13 mouse cellular contexts compared by ENCODE assay signal in the genomic region with DNA sequence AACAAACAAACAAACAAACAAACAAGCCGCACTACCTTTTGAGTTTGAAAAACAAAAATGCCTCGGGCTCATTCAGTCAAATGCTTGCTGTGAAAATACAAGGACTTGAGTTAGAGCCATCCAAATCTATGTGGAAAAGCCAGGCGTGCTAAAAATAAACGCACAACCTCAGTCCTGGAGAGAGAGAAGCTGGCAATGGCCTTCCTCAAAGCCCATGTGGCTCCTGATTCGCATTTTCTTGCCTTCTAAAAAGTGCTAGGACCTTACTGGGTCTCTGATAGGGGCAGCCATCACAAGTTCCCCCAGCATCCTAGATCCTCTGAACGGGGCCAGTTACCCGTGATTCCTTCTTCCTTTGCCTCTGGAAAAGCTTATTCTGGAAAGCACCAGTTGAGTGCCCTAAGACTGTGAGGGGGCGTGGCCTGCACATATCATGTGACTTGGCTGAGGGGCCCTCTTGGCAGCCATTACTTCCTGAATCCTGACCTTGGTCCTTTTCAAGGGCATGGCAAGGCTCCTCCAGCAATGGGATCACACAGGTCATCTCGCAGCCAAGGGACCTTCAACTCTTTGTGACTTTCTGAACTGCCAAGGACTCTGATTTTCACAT. TPM values are rescaled to one million over a fixed set of nuclear protein-coding genes. Genes with fewer than 3 reads are reported as not detected.
A peak's percentile ranks its signal among the peaks of the same experiment; 100 is the strongest.
DNase-seq lines count a peak whose midpoint lies in the region; ATAC-seq lines count a peak whose summit lies in the region.
"Had no signal": no experiment of that assay in that cellular context is flagged by ENCODE, and none has a peak within 500 bp of the region (broad histone marks: within the 10 kb centered on the region; RNA-seq: fewer than 3 reads in every experiment).

No protein-coding gene starts in this region.

- intact Hi-C loops in heart, postnatal 36 days (cut with DNase I) = loop anchor here (5.0 kb wide), 2 partner anchors 119 to 239 kb away; no protein-coding TSS in a partner anchor

- DNase-seq in heart, adult 11 months = peak; percentile 92
- DNase-seq in heart, postnatal 36 days = no peak
- DNase-seq in adrenal gland, postnatal 10 days = peak; percentile 75
- peak; percentile 26 to 31 for DNase-seq in kidney, postnatal 4 days
- DNase-seq in ovary, postnatal 14 days (ENCODE audit: low spot score) = no peak
- no peak for DNase-seq in urinary bladder, postnatal 14 days (ENCODE audit: low spot score)
- DNase-seq: left cerebral cortex, postnatal 4 days; right cerebral cortex, adult 18-20 months had no signal

- H3K36me3 ChIP-seq in heart, embryonic 11.5 days (ENCODE audit: control insufficient read depth, insufficient read depth, low read length) = no peaks in the 10 kb centered on the region
- H3K36me3 ChIP-seq in hindbrain, embryonic 13.5 days = no peaks in the 10 kb centered on the region
- H3K36me3 ChIP-seq: embryonic facial prominence, embryonic 13.5 days; intestine, embryonic 15.5 days; stomach, embryonic 15.5 days had no signal

- H3K27ac ChIP-seq in heart, embryonic 11.5 days (ENCODE audit: low read depth, low read length) = peak overlapping the region; percentile 70
- no peak overlapping the region for H3K27ac ChIP-seq in hindbrain, embryonic 13.5 days
- H3K27ac ChIP-seq: embryonic facial prominence, embryonic 13.5 days; intestine, embryonic 15.5 days; stomach, embryonic 15.5 days had no signal

- 74% methylated on average over 9 of the region's 9 CpGs for WGBS in heart, embryonic 11.5 days (ENCODE audit: insufficient replicate concordance)
- WGBS in hindbrain, embryonic 13.5 days = 90% methylated on average over 9 of the region's 9 CpGs

- H3K4me3 ChIP-seq in heart, embryonic 11.5 days (ENCODE audit: low read depth, low read length) = no peak overlapping the region
- no peak overlapping the region for H3K4me3 ChIP-seq in hindbrain, embryonic 13.5 days
- H3K4me3 ChIP-seq: embryonic facial prominence, embryonic 13.5 days; intestine, embryonic 15.5 days; stomach, embryonic 15.5 days had no signal

- H3K4me2 ChIP-seq in heart, embryonic 11.5 days = no peak overlapping the region
- H3K4me2 ChIP-seq in hindbrain, embryonic 13.5 days = no peak overlapping the region
- H3K4me2 ChIP-seq: embryonic facial prominence, embryonic 13.5 days; intestine, embryonic 15.5 days; stomach, embryonic 15.5 days had no signal

- no peak overlapping the region for H3K9ac ChIP-seq in heart, embryonic 11.5 days (ENCODE audit: low read depth, low read length)
- no peak overlapping the region for H3K9ac ChIP-seq in hindbrain, embryonic 13.5 days
- H3K9ac ChIP-seq: embryonic facial prominence, embryonic 13.5 days; intestine, embryonic 15.5 days; stomach, embryonic 15.5 days had no signal

- ATAC-seq in heart, embryonic 11.5 days (replicated peaks; ENCODE audit: insufficient number of reproducible peaks, low FRiP score, low TSS enrichment) = no peak
- no peak for ATAC-seq in hindbrain, embryonic 13.5 days (ENCODE audit: low FRiP score)
- ATAC-seq: intestine, embryonic 15.5 days had no signal

- no peaks in the 10 kb centered on the region for H3K9me3 ChIP-seq in heart, embryonic 11.5 days (replicated peaks; ENCODE audit: control insufficient read depth, low read length)
- H3K9me3 ChIP-seq in hindbrain, embryonic 13.5 days = no peaks in the 10 kb centered on the region
- H3K9me3 ChIP-seq: intestine, embryonic 15.5 days; stomach, embryonic 15.5 days had no signal

- H3K27me3 ChIP-seq in heart, embryonic 11.5 days (ENCODE audit: control insufficient read depth, insufficient read depth, low read length) = no peaks in the 10 kb centered on the region
- no peaks in the 10 kb centered on the region for H3K27me3 ChIP-seq in hindbrain, embryonic 13.5 days
- H3K27me3 ChIP-seq: embryonic facial prominence, embryonic 13.5 days; intestine, embryonic 15.5 days; stomach, embryonic 15.5 days had no signal

- H3K4me1 ChIP-seq in heart, embryonic 11.5 days (ENCODE audit: control insufficient read depth, insufficient read depth, low read length) = peaks cover 19% of the 10 kb centered on the region; the same call in 1 of the 2 replicates
- H3K4me1 ChIP-seq in hindbrain, embryonic 13.5 days (replicated peaks) = no peaks in the 10 kb centered on the region
- H3K4me1 ChIP-seq: embryonic facial prominence, embryonic 13.5 days; stomach, embryonic 15.5 days had no signal

RNA-seq across cellular contexts. Expression of gene Zranb1, which starts 34.6 kb away (rescaled TPM):
- total RNA-seq in heart, postnatal 36 days (2021) = 10 to 100 TPM; 36.3 to 41.7 TPM
- total RNA-seq in adrenal gland, postnatal 10 days (2021) = 10 to 100 TPM; 33.7 to 37.9 TPM
- 9.7 and 10.6 TPM in 2 replicates for polyA plus RNA-seq in heart, embryonic 11.5 days (2014; fragmentation: Nextera tagmentation; extraction: Ambion mirVana)
- polyA plus RNA-seq in hindbrain, embryonic 13.5 days (2015; fragmentation: Nextera tagmentation; extraction: Ambion mirVana) = 20.3 and 20.6 TPM in 2 replicates

RNA-seq across cellular contexts. Expression of gene Abraxas2, which starts 37.3 kb away (rescaled TPM):
- 10 to 100 TPM; 18.8 to 23.3 TPM for total RNA-seq in heart, postnatal 36 days (2021)
- total RNA-seq in adrenal gland, postnatal 10 days (2021) = 10 to 100 TPM; 31.3 to 33.3 TPM
- 31.5 and 35.2 TPM in 2 replicates for polyA plus RNA-seq in heart, embryonic 11.5 days (2014; fragmentation: Nextera tagmentation; extraction: Ambion mirVana)
- 38.7 and 41.2 TPM in 2 replicates for polyA plus RNA-seq in hindbrain, embryonic 13.5 days (2015; fragmentation: Nextera tagmentation; extraction: Ambion mirVana)

RNA-seq across cellular contexts. Expression of gene Eef1akmt2, which starts 43.8 kb away (rescaled TPM):
- total RNA-seq in heart, postnatal 36 days (2021) = 10 to 100 TPM in 1 of 2 experiments, 1 to 10 TPM in 1; 8.3 to 10.4 TPM
- 10 to 100 TPM; 20.9 to 27.4 TPM for total RNA-seq in adrenal gland, postnatal 10 days (2021)
- 43.7 and 44.4 TPM in 2 replicates for polyA plus RNA-seq in heart, embryonic 11.5 days (2014; fragmentation: Nextera tagmentation; extraction: Ambion mirVana)
- polyA plus RNA-seq in hindbrain, embryonic 13.5 days (2015; fragmentation: Nextera tagmentation; extraction: Ambion mirVana) = 92.4 and 92.9 TPM in 2 replicates

Comparison
In these comparisons a context has a peak if more than half of its experiments do, and no peak if none do; other contexts are left out.
1. DNase-seq: peak in heart, adult 11 months (single experiment), adrenal gland, postnatal 10 days (single experiment) and kidney, postnatal 4 days (2 of 2); none in heart, postnatal 36 days (0 of 2), ovary, postnatal 14 days (single experiment) and urinary bladder, postnatal 14 days (single experiment).